Mouse (Mus musculus) megakaryocyte, embryonic 14.5 days (primary cell): Measurements from ENCODE around the gene Prrc2a. TPM values are rescaled to one million over a fixed set of nuclear protein-coding genes. Genes with fewer than 3 reads are reported as not detected.
A peak's percentile ranks its signal among the peaks of the same experiment; 100 is the strongest.

Source experiments
- H3K27me3 ChIP-seq: replicated peaks from 2 replicates; pipeline ENCODE3; 2012; ENCODE audit warnings: inconsistent platforms
- H3K36me3 ChIP-seq: replicated peaks from 2 replicates; pipeline ENCODE3; 2012; ENCODE audit warnings: low read length, inconsistent platforms, mixed read lengths
- H3K4me1 ChIP-seq: 2 replicates; pipeline ENCODE4 v1.6.1; 2012; ENCODE audit warnings: inconsistent platforms
- H3K4me3 ChIP-seq: replicated peaks from 2 replicates; pipeline ENCODE3; 2012; ENCODE audit warnings: moderate library complexity, mild to moderate bottlenecking, inconsistent platforms
- H3K9me3 ChIP-seq: 2 replicates; pipeline ENCODE4 v1.6.1; 2012; ENCODE audit warnings: inconsistent platforms
- FLI1 ChIP-seq: IDR thresholded peaks from 2 replicates; pipeline ENCODE4 v1.6.1; 2012; ENCODE audit warnings: low read length, inconsistent platforms, mixed read lengths
- GATA1 ChIP-seq: IDR thresholded peaks from 3 replicates; pipeline ENCODE4 v1.6.1; 2012; ENCODE audit warnings: mixed read lengths, low read length, inconsistent platforms, borderline replicate concordance
- polyA plus RNA-seq: library from polyadenylated mRNA; stranded (reverse); fragments of >175 nt; gene quantifications from 2 replicates; pipeline ENCODE4 v1.2.3, GENCODE M21; 2012; ENCODE audit warnings: low replicate concordance; ENCODE audit not compliant: insufficient read depth

Prrc2a gene
- 1,080 and 3,273 TPM in 2 replicates for polyA plus RNA-seq

DNA sequence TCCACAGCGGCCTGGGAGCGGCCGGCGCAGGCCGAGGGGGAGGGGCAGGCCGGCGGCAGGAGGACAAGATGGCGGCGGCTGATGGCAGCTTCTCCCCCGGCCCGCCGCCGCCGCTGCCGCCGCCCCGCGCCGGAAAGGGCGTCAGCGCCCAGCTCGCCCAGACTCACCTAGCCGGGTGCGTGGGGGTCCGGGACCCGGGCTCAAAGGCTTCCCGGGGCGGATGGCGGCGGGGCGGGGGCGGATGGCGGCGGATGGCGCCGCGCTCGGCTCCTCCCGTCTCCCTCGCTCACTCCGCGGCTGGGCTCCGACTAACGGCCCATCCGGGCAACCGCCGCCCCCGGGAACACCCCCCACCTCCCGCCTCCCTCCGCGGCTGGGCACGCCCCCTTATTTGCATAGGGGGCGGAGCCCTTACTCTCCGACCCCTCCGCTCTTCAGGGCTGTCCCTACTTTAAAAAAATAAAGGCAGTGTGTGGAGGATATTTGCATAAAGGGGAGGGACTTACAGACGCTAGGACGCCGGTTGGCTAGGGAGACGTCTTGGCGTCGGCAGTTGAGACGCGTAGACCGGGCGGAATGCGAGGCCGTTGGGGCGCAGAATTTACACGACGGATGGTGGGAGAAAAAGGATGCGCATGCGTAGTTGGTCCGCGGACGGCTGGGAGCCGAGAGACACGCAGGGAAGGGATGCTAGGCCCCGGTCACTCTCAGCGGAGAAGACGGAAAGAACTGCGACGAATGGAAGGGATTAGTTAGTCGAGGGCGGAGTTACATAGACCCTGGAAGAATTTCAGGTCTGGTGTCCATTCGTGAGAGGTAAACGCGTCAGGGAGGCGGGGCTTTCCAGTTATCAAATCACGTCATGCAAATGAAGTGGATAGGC, at the start of gene Prrc2a:
Prrc2a (minus strand) TSS at position 330 of the 883 bp plus-strand sequence.
- Histone ChIP-seq H3K9me3 (no peaks in the 10 kb centered on the region), H3K4me3 (peak within 1 kb of the TSS; percentile 96), H3K27me3 (no peaks in the 10 kb centered on the region), H3K36me3 (peaks cover 42% of the 10 kb centered on the region), H3K4me1 (peaks cover 61% of the 10 kb centered on the region)
- 0 out of 3 replicates have a peak, but pooled peaks have one; percentile 4 for TF ChIP-seq GATA1
- no peak for TF ChIP-seq FLI1

DNA sequence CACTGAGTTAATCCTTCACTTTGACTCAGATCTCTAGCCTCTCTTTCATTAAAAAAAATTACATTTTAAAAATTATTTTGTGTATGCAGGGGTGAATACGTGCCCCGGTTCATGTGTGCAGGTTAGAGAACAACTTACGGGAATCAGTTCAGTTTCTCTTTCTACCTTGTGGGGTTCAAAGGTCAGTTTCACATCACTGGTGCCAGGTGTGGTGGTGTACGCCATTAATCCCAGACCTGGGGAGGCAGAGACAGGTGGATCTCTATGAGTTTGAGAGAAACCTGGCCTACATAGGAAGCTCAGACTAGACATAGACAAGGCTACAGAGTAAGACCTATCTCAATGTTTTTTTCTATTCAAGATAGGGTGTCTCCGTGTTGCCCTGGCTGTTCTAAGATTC, 48.4 kb upstream of the Prrc2a start:
- no peak overlapping the region for H3K4me3 ChIP-seq
- H3K36me3 ChIP-seq: peaks cover 2% of the 10 kb centered on the region
- H3K9me3 ChIP-seq: no peaks in the 10 kb centered on the region
- H3K27me3 ChIP-seq: no peaks in the 10 kb centered on the region
- TF ChIP-seq GATA1 (no peak), FLI1 (no peak)
- H3K4me1 ChIP-seq: peaks cover 75% of the 10 kb centered on the region

DNA sequence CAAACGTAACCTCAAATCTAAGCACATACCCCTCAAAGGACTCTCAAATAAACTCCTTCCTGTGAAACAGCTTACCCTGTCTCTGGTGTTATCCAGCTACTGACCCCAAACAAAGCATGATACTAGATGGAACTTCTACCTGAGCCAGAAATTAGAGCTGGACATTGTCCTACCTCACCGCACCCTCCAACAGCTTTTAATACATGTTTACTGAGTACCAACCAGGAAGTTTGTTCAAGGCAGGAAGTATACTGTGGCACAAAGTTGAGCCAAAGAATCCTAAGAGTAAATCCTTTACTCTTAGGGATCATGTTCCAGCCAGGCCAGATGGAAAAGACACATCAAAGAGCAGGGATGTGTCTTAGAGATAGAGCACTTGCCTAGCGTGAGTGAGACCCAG, 45.9 kb upstream of the Prrc2a start:
- Histone ChIP-seq H3K9me3 (no peaks in the 10 kb centered on the region), H3K36me3 (no peaks in the 10 kb centered on the region), H3K27me3 (no peaks in the 10 kb centered on the region), H3K4me3 (no peak overlapping the region), H3K4me1 (peaks cover 58% of the 10 kb centered on the region)
- TF ChIP-seq FLI1 (no peak), GATA1 (no peak)

DNA sequence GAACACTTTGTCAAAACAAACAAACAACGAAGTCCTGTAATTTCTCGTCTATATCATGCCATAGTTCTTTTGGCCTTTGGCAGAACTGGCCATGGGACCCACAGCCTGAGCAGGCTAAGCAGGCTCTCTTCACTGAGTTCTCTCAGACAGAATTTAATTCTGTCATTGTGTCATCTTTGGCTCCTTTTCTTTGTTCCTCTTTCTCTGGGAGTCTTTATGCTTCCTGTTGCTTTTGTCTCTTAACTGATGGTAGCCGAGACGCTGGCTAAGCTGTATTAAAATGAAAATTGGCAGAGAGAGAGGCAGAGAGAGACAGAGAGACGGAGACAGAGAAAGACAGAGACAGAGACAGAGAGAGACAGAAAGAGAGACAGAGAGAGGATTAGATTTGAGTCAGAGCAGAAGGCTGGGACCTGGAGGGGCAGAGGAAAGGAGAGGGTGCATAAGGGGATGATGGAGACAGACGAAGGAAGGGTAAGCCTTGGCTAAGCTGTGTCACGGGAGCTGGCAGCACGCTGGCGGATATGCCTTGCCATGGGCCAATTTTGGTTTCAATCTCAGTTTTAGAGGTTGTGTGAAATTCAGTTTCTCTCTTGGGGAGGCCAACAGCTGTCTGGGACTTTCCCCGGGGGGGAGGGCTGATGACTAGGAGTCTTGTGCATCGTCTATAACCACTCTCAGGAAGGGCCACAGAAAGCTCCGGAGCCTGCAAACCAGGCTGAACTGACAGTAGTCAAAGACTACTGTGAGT, 45.3 kb upstream of the Prrc2a start:
- H3K4me3 ChIP-seq: peak overlapping the region; percentile 73
- no peaks in the 10 kb centered on the region for H3K36me3 ChIP-seq
- H3K9me3 ChIP-seq: no peaks in the 10 kb centered on the region
- H3K27me3 ChIP-seq: peaks cover under 1% of the 10 kb centered on the region
- TF ChIP-seq GATA1 (no peak), FLI1 (no peak)
- peaks cover 57% of the 10 kb centered on the region for H3K4me1 ChIP-seq

DNA sequence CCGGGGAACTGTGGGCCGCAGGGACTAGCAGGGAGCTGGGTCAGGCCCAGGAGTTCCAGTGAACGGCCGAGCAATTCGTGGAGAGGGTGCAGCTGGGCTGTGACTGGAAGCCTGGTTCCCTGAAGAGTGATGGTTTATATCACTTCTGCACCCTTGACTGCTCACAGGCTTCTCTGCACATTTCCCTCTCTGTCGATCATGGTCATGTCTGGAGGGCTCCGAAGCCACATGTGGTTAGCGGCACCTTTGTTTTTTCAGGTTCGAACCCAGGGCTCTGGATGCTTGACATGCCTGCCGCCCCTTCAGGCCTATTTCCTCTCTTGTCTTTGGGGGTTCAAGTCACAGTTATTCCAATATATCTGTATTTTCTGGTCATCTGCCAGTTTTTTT, 40.7 kb upstream of the Prrc2a start:
- TF ChIP-seq GATA1 (no peak), FLI1 (no peak)
- Histone ChIP-seq H3K4me1 (peaks cover 74% of the 10 kb centered on the region), H3K36me3 (no peaks in the 10 kb centered on the region), H3K27me3 (peaks cover 15% of the 10 kb centered on the region), H3K9me3 (no peaks in the 10 kb centered on the region), H3K4me3 (no peak overlapping the region)

DNA sequence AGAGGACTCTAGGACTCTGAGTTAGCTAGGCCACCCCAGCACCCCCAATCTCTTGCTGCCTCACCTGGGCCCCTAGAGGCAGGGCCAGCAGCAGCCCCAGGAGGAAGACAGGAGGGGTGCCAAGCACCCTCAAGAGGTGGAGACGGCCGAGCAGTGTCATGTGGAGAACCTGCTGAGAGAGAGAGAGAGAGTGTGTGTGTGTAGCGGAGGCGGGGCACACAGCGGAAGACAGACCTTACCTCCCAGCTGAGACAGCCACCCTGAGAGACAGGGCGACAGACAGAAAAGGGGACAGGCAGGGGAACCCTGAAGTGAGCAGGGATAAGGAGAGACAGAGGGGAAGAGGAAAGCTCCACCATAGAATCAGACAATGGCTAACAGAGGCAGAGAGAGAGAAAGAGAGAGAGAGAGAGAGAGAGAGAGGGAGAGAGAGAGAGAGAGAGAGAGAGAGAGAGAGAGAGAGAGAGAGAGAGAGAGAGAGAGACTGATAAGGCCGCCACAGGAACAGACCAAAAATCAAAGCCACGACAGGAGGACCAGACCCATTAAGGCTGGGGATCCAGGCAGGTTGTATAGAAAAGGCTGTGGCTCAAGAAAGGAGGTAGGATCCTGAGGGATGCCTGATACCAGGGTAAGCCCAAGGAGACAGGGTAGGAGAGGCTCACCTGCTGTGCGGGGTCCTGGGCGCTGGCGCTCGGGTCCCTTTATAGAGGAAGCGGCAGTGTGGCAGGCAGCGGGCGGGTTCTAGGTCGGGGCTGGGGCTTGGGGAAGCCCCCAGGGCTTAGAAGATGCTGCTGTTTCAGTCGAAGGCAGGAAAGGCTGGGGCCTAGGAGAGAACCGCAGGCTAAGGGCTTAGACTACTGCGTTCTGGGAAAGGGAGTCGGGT, 40.0 kb upstream of the Prrc2a start, which contains the start of gene Lta:
Lta (minus strand) TSS at position 858 of the 886 bp plus-strand sequence.
- peaks cover 15% of the 10 kb centered on the region for H3K27me3 ChIP-seq
- H3K4me1 ChIP-seq: peaks cover 74% of the 10 kb centered on the region
- TF ChIP-seq GATA1 (no peak), FLI1 (no peak)
- no peak within 1 kb of the TSS for H3K4me3 ChIP-seq
- peaks cover 6% of the 10 kb centered on the region for H3K36me3 ChIP-seq
- H3K9me3 ChIP-seq: no peaks in the 10 kb centered on the region

DNA sequence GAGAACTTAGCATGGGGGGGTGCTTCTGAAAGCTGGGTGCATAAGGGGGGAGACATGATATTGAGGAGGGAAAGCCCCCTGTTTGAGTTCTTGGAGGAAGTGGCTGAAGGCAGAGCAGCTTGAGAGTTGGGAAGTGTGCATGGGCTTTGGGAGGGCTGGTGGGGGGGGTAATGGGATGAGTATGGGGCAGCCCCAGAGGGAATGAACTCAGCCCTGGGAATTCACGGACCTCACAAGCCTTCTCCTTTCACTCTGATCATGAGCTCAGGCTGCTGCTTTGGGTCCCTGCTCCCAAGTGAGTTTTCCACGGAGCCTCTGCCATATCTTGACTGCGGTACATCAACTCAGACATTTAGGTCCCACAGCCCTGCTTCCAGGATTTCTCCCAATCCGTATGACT, 37.7 kb upstream of the Prrc2a start:
- peaks cover 71% of the 10 kb centered on the region for H3K4me1 ChIP-seq
- H3K27me3 ChIP-seq: peaks cover 15% of the 10 kb centered on the region
- no peak for TF ChIP-seq GATA1
- TF ChIP-seq FLI1: no peak
- peak overlapping the region; percentile 95 for H3K4me3 ChIP-seq
- peaks cover 16% of the 10 kb centered on the region for H3K36me3 ChIP-seq
- H3K9me3 ChIP-seq: no peaks in the 10 kb centered on the region

DNA sequence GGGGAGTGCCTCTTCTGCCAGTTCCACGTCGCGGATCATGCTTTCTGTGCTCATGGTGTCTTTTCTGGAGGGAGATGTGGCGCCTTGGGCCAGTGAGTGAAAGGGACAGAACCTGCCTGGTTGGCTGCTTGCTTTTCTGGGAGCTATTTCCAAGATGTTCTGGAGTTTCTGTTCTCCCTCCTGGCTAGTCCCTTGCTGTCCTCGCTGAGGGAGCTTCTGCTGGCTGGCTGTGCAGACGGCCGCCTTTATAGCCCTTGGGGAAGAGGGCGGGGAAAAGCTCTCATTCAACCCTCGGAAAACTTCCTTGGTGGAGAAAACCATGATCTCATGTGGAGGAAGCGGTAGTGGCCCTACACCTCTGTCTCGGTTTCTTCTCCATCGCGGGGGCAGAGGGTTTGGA, 37.1 kb upstream of the Prrc2a start, which contains the start of gene Tnf:
Tnf (minus strand) TSS at position 221 of the 400 bp plus-strand sequence.
- Histone ChIP-seq H3K4me3 (peak within 1 kb of the TSS; percentile 95), H3K4me1 (peaks cover 76% of the 10 kb centered on the region), H3K27me3 (peaks cover 15% of the 10 kb centered on the region), H3K9me3 (no peaks in the 10 kb centered on the region), H3K36me3 (peaks cover 16% of the 10 kb centered on the region)
- TF ChIP-seq GATA1: no peak
- no peak for TF ChIP-seq FLI1

DNA sequence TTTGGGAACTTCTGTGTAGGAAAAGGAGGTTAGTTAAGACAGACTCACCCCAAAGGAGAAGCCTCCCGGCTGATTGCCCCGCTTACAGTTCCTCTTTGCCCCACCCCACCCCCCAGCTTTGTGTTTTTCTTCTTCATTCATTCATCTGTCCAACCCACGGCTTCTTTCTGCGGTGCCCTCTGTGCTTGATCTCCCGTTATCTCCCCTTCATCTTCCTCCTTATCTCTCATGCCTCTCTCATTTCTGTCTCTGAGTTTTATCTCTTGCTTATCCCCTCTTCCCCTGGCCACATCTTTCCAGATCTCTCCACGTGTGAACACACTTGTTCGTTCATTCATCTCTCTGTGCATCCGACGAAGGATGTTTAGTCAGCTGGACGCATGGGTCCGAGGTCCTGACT, 36.4 kb upstream of the Prrc2a start:
- Histone ChIP-seq H3K9me3 (no peaks in the 10 kb centered on the region), H3K4me3 (peak overlapping the region; percentile 95), H3K4me1 (peaks cover 82% of the 10 kb centered on the region), H3K36me3 (peaks cover 16% of the 10 kb centered on the region), H3K27me3 (peaks cover 15% of the 10 kb centered on the region)
- TF ChIP-seq GATA1 (no peak), FLI1 (no peak)
